Mouse (Mus musculus) adrenal gland, postnatal 14 days (tissue): ENCODE measurements around the gene Vmn1r82. TPM values are rescaled to one million over a fixed set of nuclear protein-coding genes. Genes with fewer than 3 reads are reported as not detected.

Experiments used
- DNase-seq: peaks from one replicate; pipeline ENCODE4 v3.0.0; 2021; ENCODE audit warnings: mixed read lengths
- long read RNA-seq, 2 experiments: library from polyadenylated mRNA; stranded (forward); transcript quantifications; one replicate each; pipeline ENCODE4 v2.0.0; 2021
- total RNA-seq: library from RNA; stranded (reverse); gene quantifications from 2 replicates; pipeline ENCODE4 v1.2.3, GENCODE M21; 2021

Vmn1r82 gene
- total RNA-seq, result not detected in 2 replicates
- long read RNA-seq, experiment 1, result 0 reads
- long read RNA-seq, experiment 2, result 0 reads

GRCm38 (mm10) chr7:12300130-12300529, at the start of gene Vmn1r82:
Gene Vmn1r82 (plus strand): TSS chr7:12300430.
- DNase-seq, result no peak

DNA sequence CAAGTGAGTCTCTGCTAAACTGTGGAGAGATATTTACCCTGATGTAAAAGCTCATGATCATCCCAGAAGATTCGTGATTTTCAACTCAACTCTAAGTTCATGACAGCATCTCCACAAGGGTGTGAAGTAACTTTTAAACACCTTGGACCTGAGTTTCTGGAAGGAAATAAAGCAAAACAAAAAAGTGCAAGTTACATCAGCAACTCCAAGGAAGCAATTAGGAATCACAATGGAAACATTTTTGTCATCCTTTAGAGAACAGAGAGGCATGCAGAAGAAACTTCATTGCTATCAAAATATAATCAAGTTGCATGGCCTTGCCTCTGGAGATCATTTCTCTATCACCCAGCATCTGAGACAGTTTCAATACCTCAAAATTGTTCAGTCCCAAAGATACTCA, 32.1 kb upstream of the Vmn1r82 start, which contains the start of gene Vmn1r81:
Vmn1r81 (minus strand) TSS at position 101 of the 400 bp plus-strand sequence.
- DNase-seq, result no peak

GRCm38 (mm10) chr7:12329381-12329780, 29.2 kb downstream of the Vmn1r82 start, which contains the start of gene Vmn1r83:
Gene Vmn1r83 (minus strand): TSS chr7:12329481.
- no peak for DNase-seq

Other genes starting within 250 kb of the Vmn1r82 start
- gene Vmn1r78, start 150.2 kb upstream of the Vmn1r82 start, total RNA-seq, result not detected in 2 replicates
- gene Vmn1r79, start 129.2 kb upstream of the Vmn1r82 start, total RNA-seq, result not detected in 2 replicates
- gene Vmn1r80, start 111.1 kb upstream of the Vmn1r82 start, total RNA-seq, result not detected in 2 replicates
- not detected in 2 replicates for gene Vmn1r81, start 32.2 kb upstream of the Vmn1r82 start, total RNA-seq
- not detected in 2 replicates for gene Vmn1r83, start 29.1 kb downstream of the Vmn1r82 start, total RNA-seq
- gene Vmn1r84, start 68.8 kb downstream of the Vmn1r82 start, total RNA-seq, result not detected in 2 replicates
- 3.8 and 4.9 TPM in 2 replicates for gene Zfp551, start 122.3 kb downstream of the Vmn1r82 start, total RNA-seq
- 9.8 and 10.9 TPM in 2 replicates for gene Zfp606, start 177.9 kb downstream of the Vmn1r82 start, total RNA-seq
- gene 2900092C05Rik, start 212.1 kb downstream of the Vmn1r82 start, total RNA-seq, result not detected in 2 replicates